Mouse (Mus musculus): ENCODE measurements around the gene Jak3. TPM values are rescaled to one million over a fixed set of nuclear protein-coding genes. Genes with fewer than 3 reads are reported as not detected.

The Jak3 gene
- polyA plus RNA-seq, 1 experiment from 2014 or later: 5.4 TPM

Small RNAs within 50 kb of the gene (microRNA-seq; reads per million reads assigned to microRNA genes)
- 2.6 reads per million, percentile 9 among the genes with 10 or more reads in this experiment for gene Mir6769b

Other genes starting within 250 kb of the Jak3 start
- gene Abhd8, start 212.6 kb upstream of the Jak3 start, polyA plus RNA-seq (2014; fragmentation: Nextera tagmentation; extraction: Ambion mirVana): 125 and 126 TPM in 2 replicates
- 158 and 195 TPM in 2 replicates for gene Mrpl34, start 211.3 kb upstream of the Jak3 start, polyA plus RNA-seq (2014; fragmentation: Nextera tagmentation; extraction: Ambion mirVana)
- gene Dda1, start 207.1 kb upstream of the Jak3 start, polyA plus RNA-seq (2014; fragmentation: Nextera tagmentation; extraction: Ambion mirVana): 218 and 236 TPM in 2 replicates
- gene Ano8, start 190.3 kb upstream of the Jak3 start, polyA plus RNA-seq (2014; fragmentation: Nextera tagmentation; extraction: Ambion mirVana): 8.5 and 10.6 TPM in 2 replicates
- gene Gtpbp3, start 188.2 kb upstream of the Jak3 start, polyA plus RNA-seq (2014; fragmentation: Nextera tagmentation; extraction: Ambion mirVana): 4.7 and 7.3 TPM in 2 replicates
- gene Plvap, start 164.5 kb upstream of the Jak3 start, polyA plus RNA-seq (2014; fragmentation: Nextera tagmentation; extraction: Ambion mirVana): 9.2 and 10.5 TPM in 2 replicates
- gene Ccdc194, start 150.6 kb upstream of the Jak3 start, polyA plus RNA-seq (2014; fragmentation: Nextera tagmentation; extraction: Ambion mirVana): 0.22 and 0.92 TPM in 2 replicates
- gene Bst2, start 138.8 kb upstream of the Jak3 start, polyA plus RNA-seq (2014; fragmentation: Nextera tagmentation; extraction: Ambion mirVana): 4.0 and 5.4 TPM in 2 replicates
- gene Mvb12a, start 133.4 kb upstream of the Jak3 start, polyA plus RNA-seq (2014; fragmentation: Nextera tagmentation; extraction: Ambion mirVana): 50.8 and 66.6 TPM in 2 replicates
- 0.32 TPM in 1 of 2 replicates, not detected in the other for gene Tmem221, start 117.4 kb upstream of the Jak3 start, polyA plus RNA-seq (2014; fragmentation: Nextera tagmentation; extraction: Ambion mirVana)
- 0.13 TPM in 1 of 2 replicates, not detected in the other for gene Nxnl1, start 109.7 kb upstream of the Jak3 start, polyA plus RNA-seq (2014; fragmentation: Nextera tagmentation; extraction: Ambion mirVana)
- gene Slc27a1, start 107.4 kb upstream of the Jak3 start, polyA plus RNA-seq (2014; fragmentation: Nextera tagmentation; extraction: Ambion mirVana): 41.6 and 57.3 TPM in 2 replicates
- gene Pgls, start 84.1 kb upstream of the Jak3 start, polyA plus RNA-seq (2014; fragmentation: Nextera tagmentation; extraction: Ambion mirVana): 243 and 246 TPM in 2 replicates
- gene Fam129c, start 78.6 kb upstream of the Jak3 start, polyA plus RNA-seq (2014; fragmentation: Nextera tagmentation; extraction: Ambion mirVana): 5.2 and 5.7 TPM in 2 replicates
- 62.4 and 66.0 TPM in 2 replicates for gene Colgalt1, start 65.3 kb upstream of the Jak3 start, polyA plus RNA-seq (2014; fragmentation: Nextera tagmentation; extraction: Ambion mirVana)
- gene Unc13a, start 4.5 kb upstream of the Jak3 start, polyA plus RNA-seq (2014; fragmentation: Nextera tagmentation; extraction: Ambion mirVana): 16.6 and 16.7 TPM in 2 replicates
- gene Insl3, start 12.9 kb downstream of the Jak3 start, polyA plus RNA-seq (2014; fragmentation: Nextera tagmentation; extraction: Ambion mirVana): 1.4 and 1.5 TPM in 2 replicates
- 0.21 and 0.41 TPM in 2 replicates for gene B3gnt3, start 25.5 kb downstream of the Jak3 start, polyA plus RNA-seq (2014; fragmentation: Nextera tagmentation; extraction: Ambion mirVana)
- 57.3 and 61.0 TPM in 2 replicates for gene Fcho1, start 49.4 kb downstream of the Jak3 start, polyA plus RNA-seq (2014; fragmentation: Nextera tagmentation; extraction: Ambion mirVana)
- 9.8 and 10.4 TPM in 2 replicates for gene Zfp709, start 205.7 kb downstream of the Jak3 start, polyA plus RNA-seq (2014; fragmentation: Nextera tagmentation; extraction: Ambion mirVana)
- gene Zfp882, start 232.3 kb downstream of the Jak3 start, polyA plus RNA-seq (2014; fragmentation: Nextera tagmentation; extraction: Ambion mirVana): 15.8 and 17.1 TPM in 2 replicates
- 35.3 and 37.8 TPM in 2 replicates for gene Zfp617, start 232.3 kb downstream of the Jak3 start, polyA plus RNA-seq (2014; fragmentation: Nextera tagmentation; extraction: Ambion mirVana)

Measured in hindbrain, embryonic 14.5 days (tissue).